Mouse (Mus musculus): ENCODE measurements around the gene Pde3a. TPM values are rescaled to one million over a fixed set of nuclear protein-coding genes. Genes with fewer than 3 reads are reported as not detected.

Pde3a gene
- polyA plus RNA-seq, 1 experiment: 22.7 TPM

DNA sequence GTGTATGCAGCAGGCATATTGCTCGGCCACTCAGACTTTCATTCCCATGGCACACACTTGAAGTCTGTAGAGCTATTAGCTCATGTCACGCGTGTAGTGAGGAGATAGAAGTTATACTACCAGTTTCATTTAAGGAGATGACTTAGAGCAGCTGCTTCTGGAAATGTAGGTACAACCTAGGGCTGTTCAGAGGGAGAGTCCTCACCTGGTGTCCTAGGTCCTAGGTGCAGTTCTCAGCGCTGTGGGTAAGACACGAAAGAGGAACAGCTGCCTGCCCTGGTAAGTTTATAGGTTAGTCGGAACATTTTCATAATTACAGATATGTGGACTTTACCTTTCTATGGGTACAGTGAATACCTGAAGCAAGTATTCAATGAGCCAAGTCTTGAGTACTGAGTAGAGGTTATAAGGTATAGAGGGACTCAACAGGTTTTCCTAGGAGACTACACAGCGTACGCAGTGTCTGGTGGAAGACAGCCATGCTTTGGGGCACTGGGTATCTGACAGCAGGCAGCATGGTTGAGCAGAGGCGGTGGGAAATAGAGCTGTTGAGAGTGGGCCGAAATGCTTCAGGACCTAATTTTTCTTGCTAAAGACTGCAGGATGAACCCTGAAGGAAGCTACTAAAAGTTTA lies 43.9 kb downstream of the Pde3a start:
- no peak overlapping the region for H3K4me3 ChIP-seq (replicated peaks; ENCODE audit: extremely low read depth, low read depth, low read length)
- no peak for TF ChIP-seq POLR2A (IDR thresholded peaks at IDR 0.05; ENCODE audit: borderline replicate concordance, extremely low read depth, low read depth, low read length)
- TF ChIP-seq CTCF (IDR thresholded peaks at IDR 0.05; ENCODE audit: insufficient read depth, low read length): no peak
- 89% methylated on average over 10 of the region's 10 CpGs for WGBS
- DNase-seq: no peak
- peaks cover under 1% of the 10 kb centered on the region; the same call in 1 of the 2 replicates for H3K4me1 ChIP-seq (ENCODE audit: control insufficient read depth, insufficient read depth, low read length)

DNA sequence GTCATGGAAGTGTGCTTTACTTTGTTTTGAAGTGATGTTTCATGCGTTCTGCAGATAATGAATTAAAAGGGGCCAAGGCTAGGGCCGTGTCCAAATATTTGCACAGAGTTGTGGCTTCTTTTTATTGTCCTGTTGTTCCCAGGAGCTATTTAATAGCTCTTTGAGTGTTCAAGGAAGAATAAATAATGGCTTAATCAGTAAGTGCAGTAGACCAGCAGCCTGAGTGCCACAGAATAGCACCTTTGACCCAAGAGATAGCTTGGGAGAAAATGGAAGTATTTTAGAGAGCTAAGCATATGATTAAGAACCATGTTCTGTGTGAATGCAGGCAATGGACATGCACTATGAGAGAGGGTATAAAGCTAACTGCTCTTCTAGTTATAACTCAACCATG lies 44.4 kb downstream of the Pde3a start:
- Histone ChIP-seq H3K4me3 (replicated peaks; ENCODE audit: extremely low read depth, low read depth, low read length) (no peak overlapping the region), H3K4me1 (ENCODE audit: control insufficient read depth, insufficient read depth, low read length) (no peaks in the 10 kb centered on the region; the same call in 1 of the 2 replicates)
- WGBS: 30% methylated on average over 2 of the region's 2 CpGs
- TF ChIP-seq POLR2A (IDR thresholded peaks at IDR 0.05; ENCODE audit: borderline replicate concordance, extremely low read depth, low read depth, low read length) (no peak), CTCF (IDR thresholded peaks at IDR 0.05; ENCODE audit: insufficient read depth, low read length) (no peak)
- no peak for DNase-seq

DNA sequence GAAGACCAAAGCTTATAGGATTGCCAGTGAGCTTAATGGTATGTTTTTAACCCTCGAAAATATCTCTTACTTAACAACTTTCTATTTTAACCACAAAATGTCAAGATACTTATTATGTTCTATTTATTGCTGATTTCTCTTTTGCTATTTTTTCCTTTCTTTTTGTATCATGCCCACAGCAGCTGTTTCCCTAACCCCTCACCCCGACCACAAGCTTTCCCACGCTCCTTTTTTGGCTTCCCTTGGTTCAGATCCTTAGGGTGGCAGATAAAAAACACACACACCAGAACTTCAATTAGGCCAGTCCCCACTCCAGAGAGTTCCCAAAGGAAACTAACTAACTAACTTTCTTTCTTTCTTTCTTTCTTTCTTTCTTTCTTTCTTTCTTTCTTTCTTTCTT lies 46.2 kb downstream of the Pde3a start:
- Histone ChIP-seq H3K4me1 (ENCODE audit: control insufficient read depth, insufficient read depth, low read length) (no peaks in the 10 kb centered on the region; the same call in 1 of the 2 replicates), H3K4me3 (replicated peaks; ENCODE audit: extremely low read depth, low read depth, low read length) (no peak overlapping the region)
- no peak for TF ChIP-seq CTCF (IDR thresholded peaks at IDR 0.05; ENCODE audit: insufficient read depth, low read length)
- TF ChIP-seq POLR2A (IDR thresholded peaks at IDR 0.05; ENCODE audit: borderline replicate concordance, extremely low read depth, low read depth, low read length): no peak
- WGBS: 56% methylated on average over 3 of the region's 3 CpGs
- DNase-seq: no peak

DNA sequence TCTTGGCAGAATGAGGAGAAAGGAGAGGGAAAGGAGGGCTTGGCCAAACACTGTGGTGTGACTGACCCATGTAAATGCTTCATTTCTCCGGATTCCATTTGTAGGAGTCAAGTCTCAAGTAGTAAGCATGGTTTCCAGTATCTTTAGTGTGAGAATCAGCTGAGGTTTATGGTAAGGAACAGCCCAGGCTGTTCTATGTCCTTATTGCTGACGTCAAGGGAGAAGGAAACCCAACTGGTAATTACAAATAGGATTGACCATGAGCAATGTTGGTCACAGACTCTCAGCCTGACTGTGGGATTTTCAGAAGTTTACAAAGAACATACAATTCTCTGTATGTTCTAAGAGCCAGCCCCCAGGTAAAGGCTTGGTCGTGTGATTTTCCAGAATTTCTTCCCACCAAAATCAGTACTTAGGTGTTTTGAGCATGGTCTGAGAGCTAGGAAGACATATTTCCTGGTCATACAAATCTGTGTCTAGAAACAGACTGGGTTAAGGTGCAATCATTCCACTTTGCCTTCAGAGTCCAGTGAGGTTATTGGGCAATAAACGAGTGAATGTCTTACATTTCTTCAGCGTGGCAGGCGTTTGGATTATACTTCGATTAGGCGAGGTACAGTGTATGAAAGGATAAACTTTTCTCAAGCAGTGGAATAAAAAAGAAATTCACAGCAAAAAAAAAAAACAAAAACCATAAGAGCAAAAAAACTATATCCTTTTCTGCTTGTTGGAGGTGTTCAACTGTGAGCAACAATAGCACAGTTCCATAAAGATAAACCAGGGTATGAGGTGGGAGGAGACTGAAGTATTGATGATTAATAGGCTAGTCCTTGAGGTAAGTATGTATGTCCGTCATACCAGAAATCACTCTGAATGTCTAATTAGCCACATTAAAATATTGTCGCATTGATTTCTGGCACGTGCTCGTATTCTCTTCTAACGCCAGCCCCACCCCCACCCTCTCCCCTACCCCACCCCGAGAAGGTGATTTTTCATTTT lies 53.0 kb downstream of the Pde3a start:
- peaks cover 3% of the 10 kb centered on the region for H3K4me1 ChIP-seq (ENCODE audit: control insufficient read depth, insufficient read depth, low read length)
- WGBS: 86% methylated on average over 14 of the region's 14 CpGs
- no peak overlapping the region for H3K4me3 ChIP-seq (replicated peaks; ENCODE audit: extremely low read depth, low read depth, low read length)
- TF ChIP-seq CTCF (IDR thresholded peaks at IDR 0.05; ENCODE audit: insufficient read depth, low read length) (no peak), POLR2A (IDR thresholded peaks at IDR 0.05; ENCODE audit: borderline replicate concordance, extremely low read depth, low read depth, low read length) (no peak)
- DNase-seq: no peak

DNA sequence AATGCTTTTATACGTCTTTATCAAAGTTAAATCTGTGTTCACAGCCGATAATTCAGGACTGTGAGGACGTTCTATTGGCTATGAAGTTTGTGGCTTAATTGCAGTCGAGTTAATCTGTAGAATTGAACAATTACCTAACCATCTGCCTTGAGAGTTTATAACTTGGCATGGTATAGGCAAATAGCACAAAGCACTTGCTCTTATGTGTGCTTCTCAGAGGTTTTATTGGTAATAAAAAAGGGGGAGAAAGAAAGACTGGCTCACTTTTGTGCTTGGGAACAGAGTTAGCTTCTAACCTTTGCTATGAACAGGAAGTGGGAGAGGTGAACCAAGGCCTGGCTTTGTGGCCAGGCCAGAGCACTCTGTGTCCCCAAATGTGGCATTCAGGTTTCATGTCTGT lies 53.8 kb downstream of the Pde3a start:
- no peak for TF ChIP-seq POLR2A (IDR thresholded peaks at IDR 0.05; ENCODE audit: borderline replicate concordance, extremely low read depth, low read depth, low read length)
- TF ChIP-seq CTCF (IDR thresholded peaks at IDR 0.05; ENCODE audit: insufficient read depth, low read length): no peak
- no peak for DNase-seq
- 69% methylated on average over 4 of the region's 4 CpGs for WGBS
- no peak overlapping the region for H3K4me3 ChIP-seq (replicated peaks; ENCODE audit: extremely low read depth, low read depth, low read length)
- H3K4me1 ChIP-seq (ENCODE audit: control insufficient read depth, insufficient read depth, low read length): peaks cover 3% of the 10 kb centered on the region

DNA sequence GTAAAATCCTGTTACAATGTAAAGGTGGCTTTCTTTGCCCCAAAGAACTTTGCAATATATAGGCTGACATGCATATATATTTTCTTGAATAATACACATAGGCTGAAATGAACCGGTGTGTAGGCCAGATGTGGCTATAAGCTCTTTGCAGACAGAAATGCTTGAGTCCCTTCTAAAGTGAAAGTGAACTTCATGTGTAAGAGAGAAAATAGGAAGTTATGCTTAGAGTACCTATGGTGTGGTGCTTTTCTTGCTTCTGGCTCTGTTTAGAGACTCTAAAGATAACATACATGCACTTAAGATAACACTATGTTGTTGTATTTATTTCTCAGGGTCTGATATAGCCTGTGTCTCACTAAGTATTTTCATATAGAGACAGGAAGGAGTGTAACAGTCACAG lies 58.3 kb downstream of the Pde3a start:
- H3K4me3 ChIP-seq (replicated peaks; ENCODE audit: extremely low read depth, low read depth, low read length): no peak overlapping the region
- TF ChIP-seq CTCF (IDR thresholded peaks at IDR 0.05; ENCODE audit: insufficient read depth, low read length) (no peak), POLR2A (IDR thresholded peaks at IDR 0.05; ENCODE audit: borderline replicate concordance, extremely low read depth, low read depth, low read length) (no peak)
- 68% methylated on average over 1 of the region's 1 CpGs for whole genome bisulfite sequencing
- peaks cover 14% of the 10 kb centered on the region for H3K4me1 ChIP-seq (ENCODE audit: control insufficient read depth, insufficient read depth, low read length)
- DNase-seq: no peak

DNA sequence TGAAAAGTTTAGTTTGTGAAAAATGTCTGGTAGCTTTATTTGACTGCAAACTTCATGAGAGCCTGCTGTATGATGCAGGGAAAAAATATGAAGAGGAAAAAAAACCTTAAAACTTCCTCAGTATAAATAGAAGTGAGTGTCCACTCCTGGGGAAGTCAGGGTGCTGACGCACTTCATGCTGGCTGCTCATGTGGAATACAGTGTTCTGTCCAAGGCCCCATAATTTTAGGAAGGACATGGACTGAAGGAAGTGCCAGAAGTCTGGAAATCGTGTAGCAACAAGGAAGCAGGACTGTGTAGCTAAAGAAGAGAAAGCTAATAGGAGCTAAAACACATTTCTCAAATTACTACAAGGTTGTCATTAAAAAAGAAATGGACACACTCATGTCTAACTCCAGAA lies 59.4 kb downstream of the Pde3a start:
- WGBS: 29% methylated on average over 2 of the region's 2 CpGs
- no peak for DNase-seq

DNA sequence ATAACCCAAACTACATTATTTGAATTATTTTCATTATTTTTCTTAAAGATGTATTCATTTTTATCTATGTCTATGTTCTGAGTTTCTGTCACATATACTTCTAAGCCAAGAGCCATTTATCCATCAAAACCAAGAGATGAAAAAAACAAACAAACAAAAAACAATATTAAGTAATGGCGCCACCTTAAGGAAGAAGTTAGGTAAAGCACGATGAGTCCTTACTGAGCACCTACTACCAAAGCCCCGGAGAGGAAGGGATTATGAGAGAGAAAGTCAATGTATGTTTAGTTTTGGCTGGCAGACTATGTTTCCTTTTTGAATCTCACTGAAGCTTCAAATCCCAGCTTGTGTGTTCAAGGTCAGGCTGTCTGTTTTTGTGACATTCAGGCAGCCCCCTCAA lies 60.8 kb downstream of the Pde3a start:
- Histone ChIP-seq H3K4me3 (replicated peaks; ENCODE audit: extremely low read depth, low read depth, low read length) (no peak overlapping the region), H3K4me1 (ENCODE audit: control insufficient read depth, insufficient read depth, low read length) (peaks cover 11% of the 10 kb centered on the region)
- DNase-seq: no peak
- 31% methylated on average over 3 of the region's 3 CpGs for WGBS
- TF ChIP-seq CTCF (IDR thresholded peaks at IDR 0.05; ENCODE audit: insufficient read depth, low read length): no peak
- no peak for TF ChIP-seq POLR2A (IDR thresholded peaks at IDR 0.05; ENCODE audit: borderline replicate concordance, extremely low read depth, low read depth, low read length)

More for the DNA sequence above, 59.4 kb downstream of the Pde3a start:
- no peak overlapping the region for H3K4me3 ChIP-seq (replicated peaks; ENCODE audit: extremely low read depth, low read depth, low read length)
- H3K4me1 ChIP-seq (ENCODE audit: control insufficient read depth, insufficient read depth, low read length): peaks cover 11% of the 10 kb centered on the region
- no peak for TF ChIP-seq POLR2A (IDR thresholded peaks at IDR 0.05; ENCODE audit: borderline replicate concordance, extremely low read depth, low read depth, low read length)
- TF ChIP-seq CTCF (IDR thresholded peaks at IDR 0.05; ENCODE audit: insufficient read depth, low read length): no peak

DNA sequence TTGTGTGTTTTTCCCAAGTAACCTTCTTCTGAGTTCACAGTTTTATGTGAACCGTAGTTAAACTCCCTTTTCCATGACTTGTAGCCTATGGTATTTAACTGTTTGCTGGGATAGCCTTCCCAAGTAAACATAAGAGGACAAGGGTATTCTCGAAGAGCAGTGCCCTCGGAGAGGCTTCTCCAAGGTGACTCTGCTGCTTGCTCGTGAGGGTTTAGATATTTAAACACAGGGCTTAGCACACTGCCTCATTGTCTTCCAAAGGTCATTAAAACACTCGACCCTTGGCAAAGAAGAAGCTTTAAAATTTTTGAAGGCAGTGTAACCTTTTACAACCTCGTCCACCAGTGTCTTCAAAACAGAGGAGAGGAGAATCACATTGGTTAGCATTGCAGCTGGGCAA lies 61.3 kb downstream of the Pde3a start:
- Histone ChIP-seq H3K4me1 (ENCODE audit: control insufficient read depth, insufficient read depth, low read length) (peaks cover 11% of the 10 kb centered on the region), H3K4me3 (replicated peaks; ENCODE audit: extremely low read depth, low read depth, low read length) (no peak overlapping the region)
- no peak for DNase-seq
- 30% methylated on average over 6 of the region's 6 CpGs for WGBS
- no peak for TF ChIP-seq POLR2A (IDR thresholded peaks at IDR 0.05; ENCODE audit: borderline replicate concordance, extremely low read depth, low read depth, low read length)
- TF ChIP-seq CTCF (IDR thresholded peaks at IDR 0.05; ENCODE audit: insufficient read depth, low read length): no peak
